Mouse (Mus musculus) 3134 (cell line): ENCODE measurements at regions not wholly inside any gene's neighbourhood (a gene's known extent, or its start where the extent isn't known, plus 50 kb on each side); places are given as distances from the start of the nearest gene placed in this dataset.
"Not testable (repeated sequence)": the region's sequence is repeated elsewhere in the genome, so short reads cannot be mapped to it uniquely, and the experiment has no call there.

Experiments
- DNase-seq: peaks from one replicate; pipeline ENCODE4 v3.0.0-alpha.2; 2011; ENCODE audit warnings: low spot score; ENCODE audit not compliant: insufficient read length; ENCODE audit errors: extremely low read depth

DNA sequence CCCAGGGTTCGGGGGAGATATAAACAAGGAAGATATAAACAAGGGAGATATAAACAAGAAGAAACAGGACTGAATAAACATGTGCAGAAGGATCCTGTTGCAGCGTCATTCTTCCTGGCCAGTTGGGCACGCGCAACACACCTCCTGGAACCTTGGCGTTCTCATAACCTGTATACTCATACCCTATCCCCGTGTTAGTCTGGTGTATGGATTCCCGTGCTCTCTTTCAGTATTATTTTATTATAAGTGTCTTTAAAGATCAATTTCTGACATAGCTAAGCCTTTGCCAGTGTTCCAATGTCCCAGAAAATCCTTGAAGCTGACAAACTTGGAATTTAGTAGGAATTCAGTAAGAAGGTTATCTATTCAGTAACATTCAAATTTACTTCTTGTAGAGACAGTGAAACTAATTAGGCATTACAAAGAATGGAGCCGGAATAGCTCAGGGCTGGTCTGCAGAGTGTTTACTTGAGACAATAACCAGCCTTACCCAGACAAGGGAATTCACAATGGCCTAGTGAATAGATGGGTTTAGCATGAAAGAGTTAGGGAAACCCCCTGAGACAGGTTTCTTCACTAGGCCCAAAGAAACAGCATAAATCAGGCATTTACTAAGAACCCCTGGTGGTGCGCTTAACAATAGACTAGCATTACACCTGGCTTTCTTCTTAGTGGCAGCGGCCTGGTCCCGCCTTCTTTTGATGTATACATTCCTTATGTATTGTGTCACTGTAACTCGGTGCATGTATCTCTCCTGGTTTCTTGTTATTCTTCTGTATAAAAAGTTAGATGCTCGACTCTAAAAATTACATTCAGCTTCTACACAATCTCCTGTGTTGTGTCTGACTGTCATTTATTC lies 458.4 kb downstream of the Epm2a start:
- DNase-seq: not testable (repeated sequence)

DNA sequence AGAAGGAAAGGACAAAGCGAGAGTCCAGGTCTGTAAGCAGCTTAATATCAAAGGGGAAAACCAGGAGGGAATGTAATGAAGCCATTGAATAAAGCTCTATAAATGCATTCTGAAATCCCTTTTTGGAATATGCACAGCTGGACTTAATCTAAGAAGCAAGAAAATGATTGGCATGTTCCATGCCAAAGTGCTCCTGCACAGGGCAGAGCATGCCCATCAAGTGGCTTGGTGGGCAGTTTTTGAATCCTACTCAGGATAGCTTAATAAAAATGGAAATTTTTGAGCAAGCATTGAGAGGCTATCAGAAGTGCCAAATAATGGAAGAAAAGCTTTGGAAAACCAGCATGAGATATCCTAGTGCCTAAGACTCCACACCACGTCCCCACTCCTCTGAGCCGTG lies 466.1 kb downstream of the Epm2a start:
- DNase-seq: no peak

DNA sequence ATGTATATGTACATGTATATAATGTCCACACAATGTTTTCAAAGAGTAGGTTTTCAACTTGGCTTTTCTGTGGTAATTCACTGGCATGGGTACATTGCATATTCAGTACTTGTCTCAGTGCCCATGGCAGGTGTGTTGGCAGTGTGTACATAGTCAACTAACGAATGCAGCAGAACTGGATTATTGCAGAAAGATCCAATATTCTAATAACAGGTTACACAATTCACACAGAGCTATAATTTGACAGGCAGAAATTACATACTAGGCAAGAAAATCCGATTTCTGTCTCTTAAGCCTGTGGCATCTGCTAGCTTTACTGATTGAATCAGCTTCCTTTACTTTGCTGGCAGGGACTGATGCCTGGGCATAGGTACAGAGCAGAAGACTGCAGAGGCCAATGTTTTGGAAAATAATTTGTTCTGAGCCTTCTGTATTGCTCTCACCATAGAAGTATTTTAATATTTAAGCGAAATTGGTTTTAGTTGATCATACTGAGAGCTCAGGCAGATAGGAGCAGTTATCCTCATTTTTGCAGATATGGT lies 479.3 kb downstream of the Epm2a start:
- DNase-seq: no peak

DNA sequence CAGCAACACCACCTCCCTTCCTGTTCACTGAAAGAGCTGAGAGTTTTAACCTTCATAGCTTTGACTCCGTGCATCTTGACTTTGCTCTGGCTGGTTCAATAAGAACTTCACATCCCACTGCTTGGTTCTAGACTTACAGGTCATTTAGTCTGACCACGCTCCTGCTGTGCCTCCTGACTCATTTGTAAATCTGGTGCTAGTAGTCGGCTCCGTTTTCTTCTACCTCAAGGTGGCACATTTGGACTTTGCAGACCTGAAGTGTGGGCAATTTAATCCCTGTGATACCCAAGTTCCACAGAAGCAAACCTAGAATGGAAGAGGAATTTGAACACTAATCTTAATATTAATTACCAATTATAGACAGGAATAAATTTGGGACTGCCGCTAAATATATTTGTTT lies 497.9 kb downstream of the Epm2a start:
- DNase-seq: no peak

DNA sequence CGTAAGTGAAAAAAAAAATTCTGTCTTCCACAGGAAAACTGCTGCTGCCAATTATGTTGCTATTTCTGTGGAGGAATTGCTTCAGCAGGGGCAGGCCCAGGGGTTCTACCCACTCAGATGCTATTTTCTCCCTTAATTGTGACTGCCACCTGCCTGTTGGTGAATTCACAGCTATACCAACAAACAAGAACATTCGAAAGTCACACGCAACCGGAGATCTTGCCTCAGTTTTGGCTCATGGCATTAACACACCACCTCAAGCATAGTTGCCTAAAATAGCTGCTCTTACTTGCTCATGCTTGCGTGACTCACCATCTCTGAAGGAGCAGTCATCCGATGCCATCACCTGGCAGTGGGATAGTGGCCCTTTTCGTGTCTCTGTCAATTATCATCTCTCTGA lies 498.3 kb downstream of the Epm2a start:
- peak; percentile 2 for DNase-seq

DNA sequence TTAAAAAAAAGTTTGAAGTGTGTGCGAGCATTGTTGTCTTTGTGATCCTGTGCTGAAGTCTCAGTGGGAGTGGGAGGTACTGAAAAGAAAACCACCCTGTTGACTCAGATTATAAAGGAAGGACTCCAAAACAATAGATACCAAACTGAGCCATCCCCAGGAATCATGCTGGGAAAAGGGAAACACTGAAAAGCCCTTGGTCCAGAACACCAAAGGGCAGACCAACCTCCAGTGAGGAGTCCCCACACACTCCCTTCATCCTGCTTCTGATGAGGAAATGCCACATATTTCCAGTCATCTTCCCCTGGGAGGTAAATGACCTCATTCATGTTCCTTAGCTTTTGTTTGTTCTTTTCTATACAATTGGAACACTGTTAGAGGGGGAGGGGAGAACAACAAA lies 502.9 kb downstream of the Epm2a start:
- no peak for DNase-seq

DNA sequence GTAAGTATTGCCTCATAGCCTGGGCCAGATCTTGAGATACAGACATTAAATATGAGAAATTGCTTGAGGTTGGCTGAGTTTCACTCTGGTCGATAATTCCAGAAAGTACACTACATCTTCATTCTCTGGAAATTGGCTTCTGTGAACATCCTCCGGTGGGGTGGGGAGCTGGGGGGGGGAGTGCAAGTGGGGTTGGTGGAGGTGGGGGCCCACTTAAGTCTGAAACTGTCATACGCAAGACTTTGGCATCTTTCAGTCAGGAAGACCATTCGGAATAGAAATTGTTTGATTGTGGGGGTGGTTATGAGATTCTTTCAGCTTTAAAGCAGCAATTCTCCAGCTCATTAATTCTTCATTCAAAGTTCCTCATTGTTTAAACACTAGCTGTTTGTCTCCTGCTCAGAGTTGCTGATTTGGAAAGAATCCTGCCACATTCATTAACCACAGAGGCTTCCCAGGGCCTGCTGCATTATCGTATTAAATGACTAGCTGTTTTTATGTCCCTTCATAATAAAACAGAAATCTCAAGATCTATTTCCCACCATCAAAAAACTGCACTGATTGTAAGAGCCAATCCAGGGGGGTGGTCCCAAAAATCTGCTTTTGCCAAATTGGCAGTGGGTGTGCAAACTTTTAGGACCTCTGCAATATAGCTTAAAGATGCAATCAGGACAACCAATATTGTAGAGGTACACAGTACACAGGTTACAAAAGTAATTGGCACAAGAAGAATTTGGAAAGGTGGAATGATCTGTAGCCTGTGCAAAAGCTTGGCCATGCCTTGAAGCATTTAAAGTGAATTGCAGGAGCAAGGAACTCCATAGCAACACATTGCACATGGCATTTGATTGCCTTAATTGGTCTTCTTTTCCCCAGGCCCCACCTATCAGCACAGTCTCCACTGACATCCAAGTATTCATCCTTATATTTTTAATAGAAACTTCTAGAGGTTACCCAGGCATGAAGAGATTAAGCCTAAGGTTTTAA lies 532.2 kb downstream of the Epm2a start:
- DNase-seq: no peak

DNA sequence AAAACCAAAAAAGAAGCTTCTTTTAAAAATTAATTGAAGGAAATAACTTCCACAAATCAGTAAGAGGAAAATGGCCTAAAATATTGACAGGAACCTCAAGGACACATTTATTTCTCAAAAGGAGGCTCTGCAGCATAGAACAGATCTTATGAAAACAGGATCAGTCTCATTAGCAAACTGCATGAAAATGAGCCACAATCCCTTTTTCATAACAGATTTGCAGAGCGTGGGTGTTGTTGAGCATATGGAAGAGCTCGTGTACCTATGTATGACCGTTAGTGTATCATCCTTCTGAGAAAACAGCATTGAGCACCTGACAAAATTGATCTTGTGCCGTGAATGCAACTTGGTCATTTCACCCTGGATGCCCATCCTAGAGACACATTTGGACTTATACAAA lies 543.0 kb downstream of the Epm2a start:
- no peak for DNase-seq

DNA sequence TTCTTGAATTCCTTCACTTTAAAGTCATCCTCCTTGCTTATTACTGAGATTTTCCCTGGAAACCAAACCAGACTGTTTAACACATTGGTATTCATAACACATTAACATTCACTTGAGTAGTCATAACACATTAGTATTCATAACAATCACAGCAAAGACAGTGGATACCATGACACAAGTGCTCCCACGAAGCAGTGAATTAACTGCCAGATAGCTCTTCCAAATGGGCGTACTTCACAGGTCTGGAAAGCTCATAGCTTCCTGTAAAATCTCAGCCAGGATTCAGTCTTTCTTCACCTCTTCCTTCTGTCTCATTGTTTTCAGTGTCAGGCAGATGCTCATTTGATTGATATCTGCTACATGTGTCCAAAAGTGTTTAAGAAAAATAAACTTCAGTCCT lies 545.7 kb downstream of the Epm2a start:
- DNase-seq: no peak

DNA sequence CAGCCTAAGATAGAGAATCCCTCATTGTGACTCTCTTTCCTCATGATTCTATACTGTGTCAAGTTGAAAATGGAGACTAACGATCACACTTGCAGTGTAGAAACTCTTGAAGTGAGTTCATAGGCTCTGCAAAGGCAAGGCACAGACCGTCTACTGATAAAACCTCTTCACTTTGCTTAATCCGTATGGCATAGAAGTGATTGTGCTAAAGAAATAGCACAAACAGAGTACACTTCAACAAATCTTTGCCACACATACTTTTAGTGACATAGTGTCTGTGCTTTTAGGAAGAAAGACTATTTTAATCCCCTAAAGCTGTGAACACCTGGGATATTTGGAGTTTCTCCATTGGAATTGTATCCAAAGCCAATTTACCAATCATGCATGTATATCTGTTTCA lies 578.9 kb downstream of the Epm2a start:
- no peak for DNase-seq

DNA sequence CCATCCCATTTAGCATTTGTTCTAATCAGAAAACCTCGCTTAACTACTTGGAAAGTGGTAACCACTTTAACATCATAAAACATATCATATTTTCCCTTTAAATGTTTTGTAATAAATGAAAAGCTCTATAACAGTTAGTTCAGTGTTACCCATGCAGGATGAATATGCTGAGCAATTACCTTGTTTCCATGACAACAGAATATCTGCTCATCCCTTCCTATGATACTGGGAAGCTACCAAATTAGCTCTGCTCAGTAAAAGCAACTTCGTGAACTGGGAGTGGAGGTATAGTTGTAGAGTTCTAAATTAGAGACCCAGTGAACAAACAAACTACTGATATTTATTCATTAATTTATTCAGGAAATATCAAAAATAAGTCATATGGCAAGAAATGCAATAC lies 595.0 kb downstream of the Epm2a start:
- no peak for DNase-seq

DNA sequence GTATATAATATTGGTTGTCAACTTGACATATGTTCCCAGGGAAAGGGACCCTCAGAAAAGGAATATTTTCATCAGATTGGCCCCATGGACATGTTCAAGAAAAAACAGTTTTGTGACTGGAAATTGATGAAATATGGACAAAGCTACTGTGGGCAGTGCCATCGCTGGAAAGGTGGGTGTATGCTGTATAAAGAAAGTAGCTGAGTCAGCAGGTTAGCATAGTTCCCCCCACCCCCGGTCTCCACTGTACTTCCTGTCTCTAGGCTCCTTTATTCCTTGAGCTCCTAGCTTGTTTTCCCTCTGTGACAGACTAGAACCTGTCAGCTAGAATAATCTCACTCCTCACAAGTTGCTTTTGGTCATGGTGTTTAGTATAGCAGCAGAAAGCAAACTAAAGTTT lies 599.6 kb downstream of the Epm2a start:
- DNase-seq: no peak

DNA sequence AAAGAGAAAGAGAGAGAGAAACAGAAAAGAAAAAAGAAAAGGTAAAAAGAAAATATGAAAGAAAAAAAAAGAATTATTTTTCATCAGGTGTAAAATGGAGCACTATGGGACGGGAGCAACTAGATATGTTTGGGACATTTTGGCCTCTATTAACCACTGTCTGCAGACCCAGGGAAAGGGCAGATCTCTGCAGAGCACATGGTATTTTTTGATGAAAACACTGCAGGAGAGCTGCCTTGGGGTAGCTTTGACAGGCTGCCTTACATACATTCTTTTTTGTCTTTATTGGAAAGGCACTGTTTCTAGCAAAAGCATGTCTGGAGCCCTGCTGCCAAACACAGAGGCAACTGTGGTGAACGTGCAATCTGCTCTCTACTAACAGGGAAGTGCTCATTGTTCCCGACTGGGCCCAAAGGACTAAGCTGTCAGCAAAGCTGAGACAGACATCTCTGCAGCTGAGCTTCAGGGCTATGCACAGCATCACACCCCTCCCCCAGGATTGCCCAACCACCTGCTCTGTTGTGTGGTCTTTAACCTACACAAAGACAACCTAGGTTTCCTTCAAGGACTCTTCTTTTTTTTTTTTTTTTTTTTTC lies 617.2 kb downstream of the Epm2a start:
- no peak for DNase-seq

DNA sequence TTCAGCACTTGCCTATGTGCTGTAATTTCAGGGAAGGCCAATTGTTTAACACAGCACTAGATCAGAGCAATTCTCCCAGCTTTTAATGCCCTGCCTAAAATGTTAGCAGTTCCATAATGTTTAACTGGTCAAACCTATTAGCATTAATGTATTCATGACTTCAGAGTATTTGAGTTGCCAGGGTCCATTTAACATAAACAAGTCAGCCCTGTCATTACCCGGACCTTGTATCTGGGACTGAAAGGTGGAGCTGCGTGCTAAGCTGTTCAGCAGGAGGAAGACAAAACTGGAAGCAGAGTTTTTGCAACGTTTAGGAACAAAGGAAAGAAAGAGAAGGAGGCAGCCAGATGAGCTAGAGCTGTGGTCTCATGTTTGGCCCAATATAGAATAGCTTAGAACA lies 661.8 kb downstream of the Epm2a start:
- no peak for DNase-seq

DNA sequence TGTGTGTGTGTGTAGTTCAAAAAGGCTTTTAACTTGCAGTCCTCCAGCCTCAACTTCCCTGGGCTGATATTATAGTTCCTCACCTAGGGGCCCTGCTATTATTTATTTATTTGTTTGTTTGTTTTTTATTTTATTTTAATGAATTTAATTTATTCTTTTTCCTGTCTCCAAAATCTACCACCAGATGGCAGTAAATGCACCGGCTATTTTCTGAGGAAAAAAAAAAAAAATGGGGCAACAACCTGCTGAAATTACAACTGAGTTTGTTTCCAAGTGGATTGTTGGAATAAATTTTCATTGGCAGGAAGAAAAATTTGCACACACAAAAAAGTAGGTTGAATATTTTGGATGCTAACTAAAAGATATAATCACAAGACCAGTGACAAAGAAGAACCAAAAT lies 662.7 kb downstream of the Epm2a start:
- no peak for DNase-seq

DNA sequence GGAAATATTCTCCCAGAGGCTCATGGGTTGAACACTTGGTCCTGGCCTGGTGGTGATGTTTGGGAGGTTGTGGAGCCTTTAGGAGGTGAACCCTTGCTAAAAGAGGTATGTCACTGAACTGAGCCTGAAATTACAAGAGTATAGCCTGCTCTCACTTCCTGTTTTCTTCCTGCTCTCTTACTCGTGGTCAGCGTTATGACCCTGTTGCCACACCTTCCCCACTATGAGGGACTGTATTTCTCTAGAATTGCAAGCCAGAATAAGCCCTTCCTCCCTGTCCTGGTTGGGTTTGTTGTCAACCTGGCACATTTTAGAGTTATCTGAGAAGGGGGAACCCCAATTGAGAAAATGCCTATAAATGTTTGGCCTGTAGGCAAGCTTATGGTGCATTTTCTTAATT lies 674.1 kb downstream of the Epm2a start:
- DNase-seq: no peak

DNA sequence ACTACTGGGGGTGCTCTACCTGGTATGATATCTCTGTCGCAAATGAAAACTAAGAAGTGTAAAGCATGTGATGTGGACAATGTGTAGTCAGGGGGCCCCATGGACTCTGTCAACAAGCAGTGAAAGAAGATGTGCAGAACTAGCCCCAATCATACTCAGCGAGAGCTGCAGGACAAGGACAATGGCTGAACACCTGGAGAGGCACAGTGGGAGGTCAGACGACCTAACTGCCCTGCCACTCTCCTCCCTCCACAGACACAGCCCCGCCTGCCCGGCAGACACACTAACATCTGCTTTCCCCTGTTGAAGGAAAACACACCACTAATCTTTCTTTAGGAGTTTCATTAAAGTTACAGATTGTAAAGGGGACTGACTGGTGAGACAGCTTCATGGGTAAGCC lies 675.1 kb downstream of the Epm2a start:
- no peak for DNase-seq

DNA sequence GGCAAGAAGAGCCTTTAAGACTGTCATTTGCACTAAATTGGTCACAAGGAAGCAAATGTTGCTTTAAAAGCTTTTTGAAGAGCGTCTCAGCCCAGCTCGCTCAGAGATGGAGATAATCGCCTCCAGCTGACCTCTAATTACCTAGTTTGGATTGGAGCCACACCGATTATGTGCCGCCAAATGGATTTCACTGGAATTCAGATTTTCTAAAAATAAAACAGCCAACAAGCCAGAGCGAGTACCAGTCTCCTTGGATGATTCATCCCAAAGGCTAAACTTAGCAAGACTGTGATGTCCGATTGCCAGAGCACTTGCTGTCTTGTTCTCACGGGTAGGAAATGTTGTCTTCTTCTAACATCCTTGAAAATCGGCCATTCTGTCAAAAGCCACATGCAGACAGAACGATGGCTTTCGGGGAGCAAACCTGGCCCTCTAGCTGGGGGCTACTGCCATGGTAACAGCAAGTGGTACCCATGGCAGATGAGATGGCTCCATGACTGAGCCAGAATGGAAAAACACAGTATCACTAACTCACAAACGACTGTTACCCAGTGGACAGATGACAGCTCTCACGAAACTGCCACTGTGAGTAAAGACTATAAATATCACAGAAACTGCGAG lies 676.1 kb downstream of the Epm2a start:
- no peak for DNase-seq

DNA sequence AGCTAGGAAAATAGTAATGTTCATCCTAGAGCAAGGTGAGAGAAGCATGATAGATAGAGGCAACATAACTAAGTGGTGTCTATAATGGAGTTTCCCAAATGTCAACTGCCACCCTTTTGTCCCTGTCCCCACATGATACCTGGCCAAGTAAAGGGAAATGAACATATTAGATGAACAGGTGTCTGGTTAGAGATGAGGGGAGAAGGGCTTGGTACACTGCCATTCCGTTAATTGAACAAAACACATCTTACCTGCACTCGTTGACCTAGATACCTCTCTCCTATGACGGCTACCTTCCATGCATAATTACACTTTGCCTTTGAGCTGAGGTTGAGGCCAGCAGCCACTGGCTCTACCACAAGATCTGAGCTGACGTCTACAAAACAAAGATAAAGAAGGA lies 677.4 kb downstream of the Epm2a start:
- no peak for DNase-seq

DNA sequence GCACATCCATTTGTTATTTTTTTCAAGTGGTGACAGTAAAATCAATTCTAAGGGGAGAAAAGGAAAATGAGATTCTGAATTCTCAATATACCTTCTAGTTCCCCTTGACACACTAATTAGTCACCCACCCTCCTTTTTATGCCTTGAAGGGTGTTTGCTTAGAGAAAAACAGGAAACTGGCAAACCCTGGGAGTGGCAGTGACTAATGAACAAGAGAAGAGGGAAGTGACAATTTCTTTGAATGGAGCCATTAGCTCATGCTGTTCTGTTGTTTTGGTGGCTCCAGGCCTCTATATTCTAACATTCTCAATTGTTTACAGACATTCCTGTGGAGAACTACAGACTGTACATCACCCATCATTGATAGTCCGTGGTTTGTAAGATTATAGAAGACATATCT lies 692.0 kb downstream of the Epm2a start:
- DNase-seq: no peak

DNA sequence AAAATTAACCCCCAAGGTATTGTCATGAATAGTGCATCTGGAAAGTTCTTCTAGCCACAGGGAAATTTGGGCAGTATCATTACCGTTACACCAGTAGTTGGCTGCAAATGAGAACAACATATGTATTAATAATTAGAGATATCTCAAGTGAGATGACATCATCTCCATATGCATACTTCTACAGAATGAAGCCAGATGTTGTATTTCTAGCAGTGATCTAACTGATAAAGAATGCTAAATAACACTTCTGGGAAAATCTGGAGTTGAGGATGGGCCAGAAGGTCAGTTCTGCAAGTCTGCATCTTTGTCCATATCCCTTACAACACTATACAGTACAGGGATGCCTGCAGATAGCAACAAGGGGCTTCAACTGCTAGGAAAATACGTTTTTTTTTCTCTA lies 702.7 kb downstream of the Epm2a start:
- no peak for DNase-seq
